Mouse (Mus musculus) embryonic facial prominence, embryonic 15.5 days (tissue): ENCODE measurements around the gene Zbed4. TPM values are rescaled to one million over a fixed set of nuclear protein-coding genes. Genes with fewer than 3 reads are reported as not detected.

Experiments used
- ATAC-seq: fragments of 200-750 bp; cut with Nextera tagmentation; 2 replicates; pipeline ENCODE4 v1.8.0; 2017; ENCODE audit warnings: low read depth, moderate TSS enrichment; ENCODE audit not compliant: insufficient number of reproducible peaks, low FRiP score, low TSS enrichment
- H3K27ac ChIP-seq: fragments of 300-500 bp; sonication (generic); replicated peaks from 2 replicates; pipeline ENCODE4 v1.5.1; 2015; ENCODE audit warnings: mild to moderate bottlenecking, inconsistent platforms
- H3K27me3 ChIP-seq: fragments of 300-500 bp; sonication (generic); 2 replicates; pipeline ENCODE4 v1.6.1; 2015; ENCODE audit warnings: inconsistent platforms
- H3K36me3 ChIP-seq: fragments of 300-500 bp; sonication (generic); 2 replicates; pipeline ENCODE4 v1.6.1; 2015; ENCODE audit warnings: mild to moderate bottlenecking, inconsistent platforms
- H3K4me1 ChIP-seq: fragments of 300-500 bp; sonication (generic); 2 replicates; pipeline ENCODE4 v1.6.1; 2015; ENCODE audit warnings: inconsistent platforms
- H3K4me2 ChIP-seq: fragments of 300-500 bp; sonication (generic); replicated peaks from 2 replicates; pipeline ENCODE4 v1.6.1; 2015; ENCODE audit warnings: mild to moderate bottlenecking, inconsistent platforms
- H3K4me3 ChIP-seq: fragments of 300-500 bp; sonication (generic); replicated peaks from 2 replicates; pipeline ENCODE4 v1.5.1; 2015; ENCODE audit warnings: mild to moderate bottlenecking, inconsistent platforms
- H3K9ac ChIP-seq: fragments of 300-500 bp; sonication (generic); 2 replicates; pipeline ENCODE4 v1.6.1; 2015; ENCODE audit warnings: inconsistent platforms
- H3K9me3 ChIP-seq: fragments of 300-500 bp; sonication (generic); replicated peaks from 2 replicates; pipeline ENCODE4 v1.6.1; 2016; ENCODE audit warnings: inconsistent platforms
- WGBS: fragments of 180-500 bp; shearing (Covaris S2); methylation state at CpG from one replicate; pipeline ENCODE4 v1.1.7; 2015; 5-methylcytosine and 5-hydroxymethylcytosine counted together
- polyA plus RNA-seq: library from polyadenylated mRNA; unstranded; fragments of >200 nt; fragmentation: Nextera tagmentation; extraction: Ambion mirVana; gene quantifications from 2 replicates; pipeline ENCODE4 v1.2.1, GENCODE M21; 2015

The Zbed4 gene
- polyA plus RNA-seq, 1 experiment from 2014 or later, result 12.2 TPM

- no peak overlapping the region for H3K4me3 ChIP-seq
- ATAC-seq, result no peak
- H3K9ac ChIP-seq, result no peak overlapping the region
- no peaks in the 10 kb centered on the region for H3K27me3 ChIP-seq
- H3K4me2 ChIP-seq, result no peak overlapping the region
- H3K27ac ChIP-seq, result no peak overlapping the region
- no peaks in the 10 kb centered on the region for H3K9me3 ChIP-seq
- peaks cover 9% of the 10 kb centered on the region; the same call in 1 of the 2 replicates for H3K4me1 ChIP-seq
- H3K36me3 ChIP-seq, result peaks cover 85% of the 10 kb centered on the region
- 59% methylated on average over 9 of the region's 9 CpGs for whole genome bisulfite sequencing
Measured at GRCm38 (mm10) chr15:88717239-88717638, 34.2 kb upstream of the Zbed4 start.

DNA sequence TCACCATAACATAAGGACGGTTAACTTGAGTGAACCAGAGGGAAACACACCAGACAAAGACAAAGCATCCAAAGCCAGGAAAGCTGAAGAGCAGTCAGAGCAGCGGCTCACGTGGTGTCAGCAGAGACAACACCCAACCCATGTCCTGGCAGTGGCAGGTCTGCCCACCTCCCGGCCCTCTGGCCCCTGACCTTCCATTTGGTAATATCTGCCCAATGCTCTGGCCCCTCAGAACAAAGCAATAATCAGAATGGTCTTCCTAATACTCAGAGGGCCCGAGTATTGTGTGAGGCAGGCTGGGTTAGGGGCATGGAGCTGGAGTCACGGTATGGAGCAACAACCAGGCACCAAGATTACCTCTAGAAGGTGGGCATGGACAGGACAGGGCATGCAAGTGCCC lies 28.3 kb upstream of the Zbed4 start:
- H3K27ac ChIP-seq, result no peak overlapping the region
- no peak for ATAC-seq
- H3K4me1 ChIP-seq, result no peaks in the 10 kb centered on the region
- no peak overlapping the region for H3K4me3 ChIP-seq
- no peak overlapping the region for H3K9ac ChIP-seq
- no peaks in the 10 kb centered on the region for H3K9me3 ChIP-seq
- H3K4me2 ChIP-seq, result no peak overlapping the region
- 86% methylated on average over 6 of the region's 6 CpGs for WGBS
- H3K36me3 ChIP-seq, result peaks cover 73% of the 10 kb centered on the region
- H3K27me3 ChIP-seq, result no peaks in the 10 kb centered on the region

DNA sequence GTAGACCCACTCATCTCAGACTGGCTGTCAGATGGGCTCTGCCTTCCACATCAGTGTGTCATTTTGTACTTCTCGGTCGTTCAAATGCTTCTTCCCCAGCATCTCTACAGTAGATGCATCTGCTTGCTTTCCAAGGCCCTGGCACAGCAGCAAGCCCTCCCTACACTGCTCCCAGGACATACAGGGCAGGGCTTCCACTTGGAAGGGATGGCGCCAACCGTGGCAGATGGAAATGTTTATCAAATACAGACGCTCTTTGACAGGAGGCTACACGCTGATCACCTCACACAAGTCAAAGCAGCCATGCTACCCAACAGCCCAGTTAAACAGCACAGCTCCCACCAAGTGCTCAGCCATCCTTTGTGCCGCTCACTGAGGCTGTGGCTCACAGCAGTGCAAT lies 27.1 kb upstream of the Zbed4 start:
- H3K27ac ChIP-seq, result no peak overlapping the region
- WGBS, result 57% methylated on average over 7 of the region's 7 CpGs
- H3K4me2 ChIP-seq, result no peak overlapping the region
- H3K4me3 ChIP-seq, result no peak overlapping the region
- peaks cover 76% of the 10 kb centered on the region for H3K36me3 ChIP-seq
- H3K9me3 ChIP-seq, result no peaks in the 10 kb centered on the region
- no peaks in the 10 kb centered on the region for H3K27me3 ChIP-seq
- ATAC-seq, result no peak
- no peak overlapping the region for H3K9ac ChIP-seq
- peaks cover 9% of the 10 kb centered on the region; the same call in 1 of the 2 replicates for H3K4me1 ChIP-seq

DNA sequence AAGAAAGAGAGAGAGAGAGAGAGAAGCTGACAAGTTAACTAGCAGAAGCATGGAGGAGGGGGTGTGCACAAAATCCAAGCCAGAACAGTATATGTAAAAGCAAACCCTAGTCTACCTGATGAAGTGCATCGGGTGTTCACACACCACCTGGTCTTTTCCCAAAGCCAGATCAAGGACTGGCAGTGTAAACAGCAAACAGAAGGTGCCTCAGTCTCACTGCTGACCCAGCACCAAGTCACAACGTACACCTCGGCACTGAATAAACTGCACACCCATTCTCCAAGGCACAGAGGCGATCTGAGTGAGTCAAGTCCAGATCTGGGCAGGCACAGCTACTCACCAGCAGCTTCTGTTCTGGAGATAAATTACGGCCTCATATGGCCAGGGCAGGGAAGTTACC lies 26.4 kb upstream of the Zbed4 start:
- H3K9ac ChIP-seq, result no peak overlapping the region
- peaks cover 78% of the 10 kb centered on the region for H3K36me3 ChIP-seq
- no peak overlapping the region for H3K27ac ChIP-seq
- H3K4me2 ChIP-seq, result no peak overlapping the region
- H3K27me3 ChIP-seq, result no peaks in the 10 kb centered on the region
- no peaks in the 10 kb centered on the region for H3K9me3 ChIP-seq
- 88% methylated on average over 5 of the region's 5 CpGs for WGBS
- peaks cover 10% of the 10 kb centered on the region; the same call in 1 of the 2 replicates for H3K4me1 ChIP-seq
- H3K4me3 ChIP-seq, result no peak overlapping the region
- no peak for ATAC-seq

DNA sequence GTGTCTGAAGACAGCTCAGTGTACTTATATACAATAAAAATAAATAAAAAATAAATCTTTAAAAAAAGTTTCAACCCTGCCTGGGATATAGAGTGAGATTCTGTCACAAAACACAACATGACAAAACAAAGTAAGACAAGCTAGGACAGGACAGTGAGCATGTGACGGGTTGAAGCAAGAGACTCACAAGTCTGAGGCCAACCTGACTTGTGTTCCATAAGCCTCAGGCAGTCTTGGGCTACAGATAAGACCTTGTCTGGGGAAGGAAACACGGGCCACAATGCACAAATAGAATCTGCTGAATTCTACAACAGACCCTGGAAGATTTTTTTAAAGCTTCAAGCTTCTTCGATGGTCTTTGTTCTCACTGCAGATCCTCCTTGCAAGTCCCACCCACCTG lies 24.3 kb upstream of the Zbed4 start:
- no peak for ATAC-seq
- Histone ChIP-seq H3K9ac (no peak overlapping the region), H3K9me3 (no peaks in the 10 kb centered on the region), H3K4me1 (peaks cover 27% of the 10 kb centered on the region), H3K4me2 (no peak overlapping the region), H3K27me3 (no peaks in the 10 kb centered on the region), H3K36me3 (peaks cover 68% of the 10 kb centered on the region), H3K4me3 (no peak overlapping the region), H3K27ac (no peak overlapping the region)
- WGBS, result 63% methylated on average over 3 of the region's 3 CpGs

DNA sequence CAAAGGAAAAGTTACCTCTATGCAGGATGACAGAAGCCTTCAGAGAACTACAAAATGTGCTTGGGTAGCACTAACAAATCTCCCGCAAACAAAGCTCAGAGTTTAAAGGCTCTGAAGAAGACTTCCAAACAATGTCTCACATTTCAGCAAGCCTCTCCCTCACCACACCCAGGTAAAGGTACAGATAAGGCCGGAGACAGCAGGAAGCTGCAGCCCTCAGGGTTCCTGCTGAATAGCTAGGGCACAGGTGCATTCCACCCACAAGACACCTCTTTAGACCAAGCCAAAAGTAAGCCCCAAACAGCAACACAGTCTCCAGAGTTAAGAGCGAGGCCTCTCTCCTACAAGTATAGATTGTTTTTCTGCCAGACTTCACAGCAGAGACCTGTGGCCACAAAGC lies 20.7 kb upstream of the Zbed4 start:
- Histone ChIP-seq H3K36me3 (peaks cover 37% of the 10 kb centered on the region), H3K4me3 (no peak overlapping the region), H3K27ac (no peak overlapping the region), H3K4me1 (peaks cover 38% of the 10 kb centered on the region), H3K9ac (no peak overlapping the region), H3K4me2 (no peak overlapping the region), H3K27me3 (no peaks in the 10 kb centered on the region), H3K9me3 (no peaks in the 10 kb centered on the region)
- WGBS, result 67% methylated on average over 3 of the region's 3 CpGs
- ATAC-seq, result no peak

DNA sequence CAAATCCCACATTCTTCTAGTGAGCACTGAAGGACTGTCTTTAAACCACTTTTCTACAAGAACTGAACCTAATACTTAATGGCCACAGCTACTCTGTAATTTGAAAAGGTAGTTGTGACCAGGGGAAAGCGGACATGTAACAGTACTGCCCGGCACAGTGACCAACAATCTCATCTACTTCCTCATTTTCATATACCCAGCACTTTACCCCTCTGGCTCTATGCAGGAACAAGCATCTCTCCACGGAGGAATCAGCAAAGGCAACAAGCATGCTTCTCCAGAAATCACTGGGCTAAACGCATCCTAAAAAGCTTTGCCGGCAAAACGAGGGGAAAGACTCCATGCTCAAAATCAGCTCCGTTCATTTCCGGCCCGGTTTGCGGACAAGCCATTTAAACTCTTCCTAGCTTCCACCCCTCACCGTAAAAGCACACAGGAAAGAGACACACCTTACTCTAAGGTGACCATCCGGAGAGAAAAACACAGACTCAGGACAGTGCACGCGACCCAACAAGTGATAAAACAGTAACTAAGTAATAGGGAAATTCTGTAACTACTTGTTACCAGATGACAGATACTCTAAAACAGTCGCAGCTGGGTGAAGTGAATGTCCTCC lies 18.9 kb upstream of the Zbed4 start:
- Histone ChIP-seq H3K9ac (peak overlapping the region; percentile 95), H3K4me2 (peak overlapping the region; percentile 68), H3K27ac (peak overlapping the region; percentile 90; the same call in 1 of the 2 replicates), H3K27me3 (no peaks in the 10 kb centered on the region), H3K9me3 (no peaks in the 10 kb centered on the region), H3K4me1 (peaks cover 38% of the 10 kb centered on the region), H3K36me3 (peaks cover 25% of the 10 kb centered on the region), H3K4me3 (peak overlapping the region; percentile 76)
- ATAC-seq, result no peak
- WGBS, result 14% methylated on average over 15 of the region's 15 CpGs

- Histone ChIP-seq H3K36me3 (peaks cover 23% of the 10 kb centered on the region), H3K9ac (peak overlapping the region; percentile 95), H3K9me3 (no peaks in the 10 kb centered on the region), H3K4me2 (peak overlapping the region; percentile 68), H3K27ac (peak overlapping the region; percentile 90), H3K4me3 (peak overlapping the region; percentile 76), H3K4me1 (peaks cover 38% of the 10 kb centered on the region), H3K27me3 (no peaks in the 10 kb centered on the region)
- under 1% methylated on average over 65 of the region's 86 CpGs for WGBS
- ATAC-seq, result peak; percentile 66
Measured at GRCm38 (mm10) chr15:88733041-88733751, 18.3 kb upstream of the Zbed4 start.

- Histone ChIP-seq H3K9ac (peak within 1 kb of the TSS; percentile 95), H3K27ac (peak within 1 kb of the TSS; percentile 90), H3K27me3 (no peaks in the 10 kb centered on the region), H3K4me2 (peak within 1 kb of the TSS; percentile 74), H3K4me3 (peak within 1 kb of the TSS; percentile 76), H3K4me1 (peaks cover 33% of the 10 kb centered on the region), H3K9me3 (no peaks in the 10 kb centered on the region), H3K36me3 (peaks cover 17% of the 10 kb centered on the region)
- peak; percentile 85 for ATAC-seq
- WGBS, result under 1% methylated on average over 87 of the region's 103 CpGs
Measured at GRCm38 (mm10) chr15:88733834-88734571, 17.5 kb upstream of the Zbed4 start, which contains the start of gene Brd1. TSS of gene Brd1 (minus strand) at chr15:88734233.

DNA sequence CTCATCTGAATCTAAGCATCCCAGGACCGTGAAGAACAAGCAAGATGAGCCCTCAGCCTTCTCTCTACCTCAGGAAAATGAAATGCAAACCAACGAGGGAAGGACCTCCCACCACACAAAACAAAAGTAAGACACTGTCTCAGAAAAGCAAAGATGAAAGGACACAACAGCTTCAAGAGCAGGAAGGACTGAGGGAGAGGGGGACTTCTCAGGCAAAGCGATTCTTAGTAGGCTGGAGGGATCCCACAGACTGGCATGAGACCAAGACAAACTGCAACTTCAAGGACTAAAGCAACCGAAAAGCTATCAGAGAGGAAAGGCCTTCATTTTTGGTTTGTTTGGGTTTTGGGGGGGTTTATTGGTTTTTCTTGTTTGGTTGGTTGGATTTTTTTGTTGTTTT lies 15.3 kb upstream of the Zbed4 start:
- Histone ChIP-seq H3K36me3 (no peaks in the 10 kb centered on the region), H3K9me3 (no peaks in the 10 kb centered on the region), H3K27me3 (no peaks in the 10 kb centered on the region), H3K4me3 (no peak overlapping the region), H3K4me1 (peaks cover 22% of the 10 kb centered on the region), H3K4me2 (no peak overlapping the region), H3K9ac (no peak overlapping the region), H3K27ac (no peak overlapping the region)
- 66% methylated on average over 4 of the region's 4 CpGs for WGBS
- ATAC-seq, result no peak

GRCm38 (mm10) chr15:88738466-88738865 lies 13.0 kb upstream of the Zbed4 start:
- Histone ChIP-seq H3K36me3 (no peaks in the 10 kb centered on the region), H3K4me3 (no peak overlapping the region), H3K9ac (no peak overlapping the region), H3K27ac (no peak overlapping the region), H3K9me3 (no peaks in the 10 kb centered on the region), H3K4me2 (no peak overlapping the region), H3K27me3 (no peaks in the 10 kb centered on the region), H3K4me1 (peaks cover 6% of the 10 kb centered on the region; the same call in 1 of the 2 replicates)
- 77% methylated on average over 2 of the region's 2 CpGs for WGBS
- ATAC-seq, result no peak
